Mouse (Mus musculus) liver, embryonic 14.5 days (tissue): Measurements from ENCODE around the gene Mafb.

Source experiments
- CTCF ChIP-seq: IDR thresholded peaks from 2 replicates; pipeline ENCODE4 v1.5.1; 2016; ENCODE audit warnings: antibody characterized with exemption, low read depth, control low read depth
- EP300 ChIP-seq: IDR thresholded peaks from 2 replicates; pipeline ENCODE4 v1.6.1; 2016; ENCODE audit warnings: antibody characterized with exemption, low read depth

GRCm38 (mm10) chr2:160366980-160367338, at the start of gene Mafb:
- TF ChIP-seq CTCF, result no peak
- TF ChIP-seq EP300, result no peak
